Mouse (Mus musculus): ENCODE measurements around the gene Crybb2.

GRCm38 (mm10) chr5:113091162-113091561 is 21.2 kb upstream of the Crybb2 start:
- TF ChIP-seq CTCF (IDR thresholded peaks at IDR 0.05; ENCODE audit: borderline replicate concordance, insufficient read depth, low read length) = peak; percentile 71; the same call in 1 of the 2 replicates
- TF ChIP-seq POLR2A (IDR thresholded peaks at IDR 0.05; ENCODE audit: low read depth, low read length) = no peak

All from embryonic fibroblast, embryonic 13.5 days (primary cell).